Mouse (Mus musculus) brain, embryonic 14.5 days (tissue): ENCODE measurements around the gene Zfp664.

ENCODE experiments used
- CTCF ChIP-seq: fragments of 200-500 bp; IDR thresholded peaks from 2 replicates; pipeline ENCODE4 v1.5.1; 2012; ENCODE audit warnings: inconsistent platforms, mild to moderate bottlenecking, moderate library complexity, borderline replicate concordance; ENCODE audit not compliant: insufficient read depth, insufficient read length; ENCODE audit errors: extremely low read depth
- POLR2A ChIP-seq: fragments of 200-500 bp; IDR thresholded peaks from 2 replicates; pipeline ENCODE4 v1.6.1; 2012; ENCODE audit warnings: mild to moderate bottlenecking, inconsistent platforms, borderline replicate concordance; ENCODE audit not compliant: poor library complexity, insufficient read depth, insufficient read length, severe bottlenecking; ENCODE audit errors: extremely low read depth

- TF ChIP-seq CTCF (0 out of 2 replicates have a peak, but pooled peaks have one; percentile 4), POLR2A (no peak)
These were observed 615 bp downstream of the Zfp664 start for GRCm38 (mm10) chr5:124862871-124863741.
